Mouse (Mus musculus): ENCODE measurements around the gene Ednra.
A peak's percentile ranks its signal among the peaks of the same experiment; 100 is the strongest.
"Not testable (repeated sequence)": the region's sequence is repeated elsewhere in the genome, so short reads cannot be mapped to it uniquely, and the experiment has no call there.

The Ednra gene

DNA sequence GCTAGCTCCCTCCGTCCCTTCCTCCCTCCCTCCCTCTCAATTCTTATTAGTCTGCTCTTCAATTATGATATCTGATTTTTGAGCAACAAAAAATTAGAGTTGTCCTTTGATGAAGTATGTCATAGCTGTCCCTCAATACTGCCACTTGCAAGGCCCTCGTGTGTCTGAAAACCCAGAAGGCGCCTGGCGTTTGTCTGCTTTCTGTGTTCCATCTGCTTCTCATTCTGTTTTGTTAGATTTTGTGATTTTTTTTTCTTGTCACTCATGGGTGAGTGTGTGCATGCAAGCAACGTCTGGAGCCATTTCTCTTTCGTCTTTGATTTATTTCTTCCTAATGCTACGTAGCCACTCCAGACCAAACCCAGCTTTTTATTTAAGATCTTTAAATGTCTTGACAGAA, 9.8 kb downstream of the Ednra start:
- no peak for DNase-seq

DNA sequence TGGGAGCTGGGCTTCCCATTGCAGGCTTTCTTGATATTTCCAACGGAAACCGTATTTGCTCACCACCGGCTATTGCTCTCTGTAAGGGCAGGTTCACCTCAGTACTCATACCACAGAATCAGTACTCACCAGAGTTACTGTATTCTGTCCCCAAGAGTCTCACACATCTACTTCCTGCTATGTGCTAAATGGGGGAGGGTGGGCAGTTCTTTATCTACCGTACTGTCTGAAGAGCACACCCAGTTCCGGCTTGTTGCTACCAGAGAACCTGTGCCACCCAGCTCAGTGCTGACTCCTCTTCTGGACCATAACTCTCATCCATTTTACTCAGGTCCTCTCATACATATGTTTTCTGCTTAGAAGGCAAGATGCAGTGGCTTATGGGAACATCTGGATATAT, 10.6 kb downstream of the Ednra start:
- no peak for DNase-seq

DNA sequence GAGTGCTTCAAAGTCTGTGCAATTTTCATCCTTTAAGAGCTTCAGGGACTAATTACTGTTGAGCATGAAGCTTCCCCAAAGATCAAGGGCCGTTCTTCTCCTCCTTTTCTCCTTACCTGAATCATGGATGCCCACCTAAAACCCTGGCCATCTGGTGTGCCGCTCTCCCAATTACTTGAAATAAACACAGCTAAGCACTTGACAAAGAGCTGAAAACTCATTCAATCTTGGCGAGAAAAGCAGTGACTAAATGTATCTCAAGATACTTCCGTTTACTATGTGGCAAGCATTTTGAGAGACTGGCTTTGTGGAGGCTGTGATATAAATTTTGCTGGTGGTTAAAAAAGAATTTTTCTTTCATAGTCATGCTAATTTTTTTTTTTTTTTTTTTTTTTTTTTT, 19.5 kb downstream of the Ednra start:
- no peak for DNase-seq

DNA sequence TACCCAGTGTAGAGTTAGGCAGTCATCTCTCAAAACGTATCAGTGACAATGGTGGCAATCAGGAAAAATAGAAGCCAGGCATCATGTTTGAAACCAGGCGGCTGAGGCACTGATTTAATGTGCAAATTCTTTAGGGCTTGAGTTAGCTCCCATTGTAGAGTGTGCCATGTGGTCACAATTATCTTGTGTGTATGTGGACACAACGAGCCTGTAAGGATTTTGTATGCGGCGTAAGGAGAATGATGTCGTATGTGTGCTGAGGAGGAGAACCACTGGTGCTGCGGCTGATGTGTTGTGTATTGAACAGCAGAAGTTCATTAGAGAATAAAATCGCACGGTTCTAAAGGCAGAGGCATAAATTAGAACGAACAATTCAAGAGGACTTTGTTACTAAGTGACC, 26.2 kb downstream of the Ednra start:
- DNase-seq = no peak

DNA sequence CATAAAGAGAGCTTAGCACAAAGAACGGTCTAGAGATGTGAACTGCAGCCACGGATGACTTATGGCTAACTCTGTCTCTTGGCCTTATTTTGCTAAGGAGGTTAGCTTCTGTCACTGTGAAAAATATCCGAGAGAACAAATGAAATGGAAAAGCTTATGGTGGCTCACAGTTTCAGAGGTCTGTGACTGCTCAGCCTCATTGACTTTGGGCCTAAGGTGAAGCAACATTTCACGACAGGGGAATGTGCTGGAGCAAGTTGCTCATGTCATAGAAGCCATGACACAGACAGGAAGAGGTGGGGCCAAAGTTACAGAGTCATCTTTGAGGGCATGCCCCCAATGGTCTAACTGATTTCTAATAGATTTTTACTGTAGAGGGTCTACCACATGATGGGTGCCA, 28.1 kb downstream of the Ednra start:
- no peak for DNase-seq

DNA sequence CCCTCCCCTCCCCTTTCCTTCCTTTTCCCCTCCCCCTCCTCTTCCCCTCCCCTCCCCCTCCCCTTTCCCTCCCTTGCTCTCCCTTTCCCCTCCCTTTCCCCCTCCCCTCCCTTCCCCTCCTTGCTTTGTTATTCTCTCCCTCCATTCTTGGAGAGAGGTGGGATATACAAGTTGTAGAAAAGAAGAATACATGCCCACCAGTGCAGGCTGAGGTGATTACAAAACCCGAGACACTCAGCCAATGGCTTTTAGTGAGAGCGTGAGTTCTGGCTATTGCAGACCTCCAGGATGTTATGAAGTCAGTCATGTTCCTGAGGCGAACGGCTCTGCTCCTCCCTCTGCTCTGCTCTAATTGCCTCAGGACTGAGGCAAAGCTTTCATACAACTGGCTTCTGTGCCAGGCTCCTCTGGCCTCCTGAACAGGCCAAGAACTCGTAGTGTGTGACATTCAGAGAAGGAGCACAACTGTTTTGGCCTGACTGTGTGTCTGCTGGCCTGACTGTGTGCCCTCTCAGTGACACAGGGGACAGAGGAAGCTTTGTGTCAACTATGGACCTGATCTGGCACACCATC, 28.7 kb downstream of the Ednra start:
- peak; percentile 21 for DNase-seq

DNA sequence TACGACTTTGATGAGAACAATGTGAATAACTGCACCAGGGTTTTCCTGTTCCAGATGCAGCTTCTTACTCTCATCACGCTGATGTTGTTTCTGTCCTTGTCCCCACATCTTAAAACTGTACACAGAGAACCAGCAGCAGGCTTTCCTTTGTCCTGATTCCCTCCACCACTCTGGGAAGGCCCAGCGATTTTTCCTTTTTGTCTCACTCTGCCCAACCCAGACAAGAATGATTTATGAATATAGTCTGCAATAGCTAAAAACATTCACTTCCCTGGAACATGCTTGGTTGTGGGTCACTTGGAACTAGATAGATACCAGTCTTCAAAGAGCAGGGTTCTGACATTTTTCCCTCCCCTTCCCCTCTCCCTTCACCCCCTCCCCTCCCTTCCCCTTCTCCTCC, 29.2 kb downstream of the Ednra start:
- no peak for DNase-seq

DNA sequence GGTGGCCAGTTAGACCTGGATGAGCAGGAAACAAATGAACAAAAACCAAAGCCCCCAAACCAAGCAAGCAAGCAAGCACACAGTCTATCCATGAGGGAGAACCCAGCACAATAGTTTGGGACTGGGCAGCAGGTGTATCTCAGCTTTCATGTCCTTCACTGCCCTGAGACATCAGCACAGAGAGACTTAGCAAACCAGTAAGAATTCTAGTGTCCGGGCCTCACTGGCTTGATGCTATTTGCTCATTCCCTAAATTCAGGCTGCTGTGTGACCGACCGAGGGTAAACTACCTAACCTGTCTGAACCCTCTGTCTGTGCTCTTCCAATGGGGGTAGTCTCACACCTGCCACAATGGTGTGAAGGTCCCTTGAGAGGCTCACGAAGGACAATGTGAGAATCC, 29.7 kb downstream of the Ednra start:
- DNase-seq = no peak

DNA sequence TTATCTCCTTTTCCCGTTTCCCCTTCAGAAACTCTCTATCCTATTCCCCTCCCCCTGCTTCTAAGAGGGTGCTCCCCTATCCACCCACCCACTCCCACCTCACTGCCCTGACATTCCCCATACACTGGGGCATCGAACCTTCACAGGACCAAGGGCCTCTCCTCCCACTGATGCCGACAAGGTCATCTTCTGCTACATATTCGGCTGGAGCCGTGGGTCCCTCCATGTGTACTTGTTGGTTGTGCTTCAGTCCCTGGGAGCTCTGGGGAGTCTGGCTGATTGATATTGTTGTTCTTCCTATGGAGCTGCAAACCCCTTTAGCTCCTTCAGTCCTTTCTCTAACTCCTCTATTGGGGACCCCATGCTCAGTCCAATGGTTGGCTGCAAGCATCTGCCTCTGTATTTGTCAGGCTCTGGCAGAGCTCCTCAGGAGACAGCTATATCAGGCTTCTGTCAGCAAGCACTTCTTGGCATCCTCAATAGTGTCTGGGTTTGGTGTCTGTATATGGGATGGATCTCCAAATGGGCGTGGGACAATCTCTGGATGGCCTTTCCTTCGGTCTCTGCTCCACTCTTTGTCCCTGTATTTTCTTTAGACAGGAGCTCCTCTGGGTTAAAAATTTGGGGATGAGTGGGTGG, 34.7 kb downstream of the Ednra start:
- DNase-seq = not testable (repeated sequence)

DNA sequence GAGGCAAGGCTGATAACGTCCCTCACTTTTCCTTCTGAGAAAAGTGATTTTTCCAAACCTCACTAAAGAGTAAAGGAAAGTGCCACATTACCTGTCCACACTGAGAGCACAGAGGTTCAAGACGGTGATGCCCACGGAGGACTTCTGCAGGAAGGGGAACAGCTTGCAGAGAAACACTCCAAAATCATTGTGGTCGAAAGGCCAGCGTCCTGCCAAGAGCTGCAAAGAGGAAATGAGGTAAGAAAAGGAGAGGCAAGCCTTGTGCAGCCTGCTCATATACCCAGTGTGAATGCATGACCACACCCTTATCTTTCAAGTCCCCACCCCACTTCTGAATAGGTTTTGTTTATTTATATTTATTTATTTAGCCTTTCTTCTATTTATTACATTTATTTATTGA, 35.3 kb downstream of the Ednra start:
- no peak for DNase-seq

DNA sequence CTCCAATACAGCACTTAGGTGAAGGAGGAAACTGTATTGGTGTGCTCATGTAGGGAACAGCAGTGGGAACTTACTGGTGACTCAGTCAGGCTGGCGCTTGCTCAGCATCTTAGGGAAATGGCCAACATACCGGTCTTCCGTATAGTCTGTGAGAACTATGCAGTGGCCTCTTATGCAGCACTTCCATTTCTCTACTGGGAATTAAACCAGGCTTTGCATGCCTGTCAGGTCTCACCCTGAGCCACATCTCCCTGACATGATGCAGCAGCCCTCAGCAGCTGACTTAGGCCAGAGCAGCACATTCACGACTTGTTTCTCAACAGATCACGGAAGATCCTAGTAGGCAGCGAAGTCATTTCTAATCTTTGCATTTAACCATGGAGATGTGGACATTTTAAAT, 39.9 kb downstream of the Ednra start:
- no peak for DNase-seq

DNA sequence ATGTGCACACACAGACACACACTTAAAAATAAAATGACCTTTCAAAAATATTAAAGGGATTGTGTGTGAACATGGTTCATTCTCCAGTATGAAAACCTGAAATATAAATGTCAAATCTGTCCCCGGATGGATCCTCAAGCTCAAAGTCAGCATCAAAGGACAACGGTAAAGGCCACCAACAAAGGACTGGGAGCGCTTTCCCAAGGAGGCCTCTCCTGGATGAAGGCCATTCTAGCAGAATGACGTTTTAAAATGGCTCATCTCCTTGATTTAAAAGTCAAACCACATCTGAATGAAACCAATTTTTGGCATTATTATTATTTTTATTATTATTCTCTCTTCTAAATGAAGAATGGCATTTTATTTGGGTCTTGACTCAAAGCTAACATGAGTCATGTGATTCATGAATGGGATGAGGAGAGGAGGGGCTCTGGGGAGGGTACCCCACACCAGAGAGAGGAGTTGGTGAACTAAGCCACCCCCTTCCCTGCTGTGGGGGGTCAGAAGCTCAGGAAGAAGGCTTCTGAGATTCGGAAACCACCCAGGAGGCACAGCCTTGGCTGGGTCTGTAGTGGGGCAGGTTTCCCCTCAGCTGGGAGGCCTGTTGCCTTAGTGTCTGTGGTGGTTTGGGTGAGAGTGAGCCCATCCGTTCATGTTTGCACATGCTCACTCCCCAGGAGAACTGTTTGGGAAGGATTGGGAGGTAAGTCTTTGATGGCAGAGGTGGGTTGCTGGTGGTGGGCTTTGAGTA, 40.7 kb downstream of the Ednra start:
- DNase-seq = no peak

DNA sequence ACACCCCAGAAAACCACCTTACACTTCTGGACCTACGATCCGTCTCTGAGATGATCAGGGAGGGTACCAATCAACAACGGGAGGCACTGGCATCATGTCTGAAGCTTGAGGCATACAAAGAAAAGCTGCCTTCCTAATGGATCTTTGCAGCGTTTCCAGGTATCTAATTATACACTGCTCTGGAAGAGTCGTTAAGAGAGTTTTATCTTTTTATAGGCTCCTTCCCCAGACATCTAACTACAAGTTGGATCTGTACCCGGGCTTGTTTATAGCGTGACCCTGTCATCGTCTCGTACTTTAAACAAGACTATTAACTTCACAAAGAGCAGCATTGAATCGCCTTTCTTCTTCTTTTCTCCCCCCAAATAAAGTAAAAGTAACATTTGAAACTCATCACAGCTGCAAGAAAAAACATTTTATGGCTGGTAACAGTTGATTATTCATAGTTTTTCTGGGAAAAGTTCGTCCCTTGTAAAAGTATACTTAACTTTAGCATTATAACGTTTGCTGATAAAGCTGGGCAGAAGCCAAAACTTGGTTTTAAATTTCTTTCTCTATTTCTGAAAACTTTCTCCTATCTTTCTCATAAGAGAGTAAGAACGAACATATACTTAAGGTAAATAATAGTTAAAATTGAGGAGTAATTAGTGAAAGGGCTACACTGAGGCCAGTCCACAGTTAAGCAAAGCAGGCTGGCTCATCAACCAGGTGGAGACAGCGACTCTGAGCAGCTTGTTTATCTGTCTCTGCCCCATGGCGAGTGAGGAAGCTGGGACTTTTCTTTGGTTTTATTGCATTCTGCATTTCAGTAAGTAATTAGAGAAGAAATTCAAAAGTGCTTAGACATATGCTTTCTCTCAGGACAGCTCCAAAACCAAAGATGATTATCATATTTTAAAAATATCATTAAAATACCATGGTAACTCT, 42.0 kb downstream of the Ednra start:
- DNase-seq = no peak

DNA sequence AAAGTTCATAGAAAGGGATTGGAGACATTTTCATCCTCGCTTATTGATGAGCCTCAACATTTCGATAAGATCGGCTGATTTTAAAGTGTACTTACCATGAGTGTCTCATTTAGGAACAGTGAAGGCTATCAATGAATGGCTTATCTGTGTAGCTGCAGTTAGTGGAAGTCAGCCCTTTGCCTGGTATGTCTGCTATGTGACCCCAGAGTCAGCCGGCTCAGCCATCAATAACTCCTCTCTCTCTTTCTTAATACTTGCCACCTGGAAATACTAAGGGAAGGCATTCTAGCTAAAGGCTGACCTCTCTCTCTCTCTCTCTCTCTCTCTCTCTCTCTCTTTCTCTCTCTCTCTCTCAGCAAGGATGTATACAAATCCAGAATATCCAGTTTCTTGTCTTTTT, 52.2 kb downstream of the Ednra start:
- no peak for DNase-seq

DNA sequence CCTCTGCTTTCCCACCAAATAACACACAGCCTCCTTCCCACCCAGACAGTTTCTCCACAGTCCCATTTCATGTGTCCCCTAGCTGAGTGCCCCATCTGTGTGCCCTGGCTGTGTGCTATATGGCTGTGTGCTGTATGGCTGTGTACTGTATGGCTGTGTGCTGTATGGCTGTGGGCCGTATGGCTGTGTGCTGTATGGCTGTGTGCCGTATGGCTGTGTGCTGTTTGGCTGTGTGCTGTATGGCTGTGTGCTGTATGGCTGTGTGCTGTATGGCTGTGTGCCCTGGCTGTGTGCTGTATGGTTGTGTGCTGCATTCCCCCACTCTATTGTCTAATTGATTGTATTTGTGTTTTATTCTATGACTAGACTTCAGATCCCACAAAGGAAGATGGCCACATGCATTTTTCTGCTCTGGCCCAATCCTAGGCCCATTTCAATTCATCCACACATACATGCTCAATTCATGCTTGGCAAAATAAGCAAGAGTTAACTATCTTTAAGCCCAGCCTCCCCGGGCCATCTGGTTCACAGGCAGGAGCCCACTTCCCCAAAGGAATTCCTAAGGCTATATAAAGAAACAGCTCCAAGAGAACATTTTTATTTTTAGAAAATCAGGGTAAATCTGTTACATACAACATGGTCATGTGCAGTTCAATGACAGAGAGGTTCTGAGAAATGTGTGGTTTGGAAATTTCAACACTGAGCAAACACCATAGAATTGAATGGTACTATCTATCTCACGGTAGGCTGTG, 53.5 kb downstream of the Ednra start:
- no peak for DNase-seq

DNA sequence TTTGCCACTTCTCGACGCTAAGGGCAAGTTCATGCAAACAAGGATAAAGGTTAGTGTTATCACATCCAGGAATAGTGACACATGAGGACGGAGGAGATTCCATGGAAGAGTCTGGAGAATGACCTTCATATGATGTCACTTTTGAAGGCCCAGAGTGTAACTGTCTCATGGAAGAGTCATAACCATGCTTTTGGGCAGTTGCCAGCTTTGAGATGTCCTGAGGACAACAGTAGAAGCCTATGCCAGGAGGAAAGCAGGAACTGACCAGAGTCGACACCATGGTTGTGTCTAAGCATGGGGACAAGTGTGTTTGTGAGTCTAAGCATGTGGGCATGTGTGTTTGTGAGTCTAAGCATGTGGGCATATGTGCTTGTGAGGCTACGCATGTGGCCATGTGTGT, 56.3 kb downstream of the Ednra start:
- no peak for DNase-seq

DNA sequence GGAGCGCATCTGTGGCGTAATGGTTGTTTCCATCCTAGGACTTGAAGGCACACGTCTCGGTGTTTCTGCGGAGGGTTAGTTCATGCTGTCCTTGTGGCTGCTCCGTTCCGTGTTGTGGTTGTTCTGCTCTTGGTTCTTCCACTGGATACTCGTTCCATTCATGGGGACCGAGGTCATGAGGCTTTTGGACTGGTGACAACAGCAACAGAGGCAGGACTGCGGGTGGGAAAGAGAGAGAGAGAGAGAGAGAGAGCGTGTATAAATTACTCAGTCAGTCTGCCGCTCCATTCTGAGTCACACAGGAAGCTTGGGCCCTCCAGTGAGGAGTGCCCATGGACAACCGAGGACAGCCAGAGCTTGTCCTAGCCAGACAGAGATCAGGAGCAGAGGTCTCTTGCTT, 59.4 kb downstream of the Ednra start:
- DNase-seq = no peak

DNA sequence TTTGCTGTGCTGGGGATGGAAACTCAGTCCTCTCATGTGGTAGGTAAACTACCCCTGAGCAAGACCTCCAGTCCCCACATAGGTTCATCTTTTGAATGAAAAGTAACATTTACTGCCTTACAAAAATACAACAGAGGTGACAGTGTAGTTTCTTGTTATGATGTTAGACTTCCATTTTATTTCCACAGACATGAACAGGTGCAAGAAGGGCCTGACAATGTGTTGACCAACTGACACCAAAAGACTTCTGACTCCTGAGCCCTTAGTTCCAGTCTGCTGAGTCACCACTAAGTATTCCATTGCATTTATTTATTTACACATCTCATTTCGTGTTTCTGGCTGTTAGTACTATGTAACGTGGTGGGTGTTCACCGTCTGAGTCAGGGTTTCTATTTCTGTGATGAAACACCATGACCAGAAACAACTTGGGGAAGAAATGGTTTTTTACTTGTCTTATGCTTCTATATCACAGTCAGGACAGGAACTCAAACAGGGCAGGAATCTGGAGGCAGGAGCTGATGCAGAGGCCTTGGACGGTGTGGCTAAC, 64.7 kb downstream of the Ednra start:
- DNase-seq = no peak

DNA sequence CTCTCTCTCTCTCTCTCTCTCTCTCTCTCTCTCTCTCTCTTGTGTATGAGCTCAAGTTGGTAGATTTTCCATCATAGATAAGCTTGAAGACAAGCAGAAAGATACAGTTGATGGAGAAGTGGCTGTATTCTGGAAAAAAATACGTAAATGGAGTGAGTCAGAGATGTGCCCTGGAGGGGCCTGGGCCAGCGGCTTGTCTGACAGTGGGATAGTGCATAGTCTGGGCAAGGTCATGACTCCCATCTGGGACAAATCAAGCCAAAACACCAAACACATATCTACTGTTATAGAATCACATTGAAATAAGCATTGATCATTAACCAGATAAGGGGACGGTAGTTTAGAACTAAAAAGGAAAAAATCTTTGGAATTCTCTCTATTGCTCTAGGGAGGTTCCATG, 65.9 kb downstream of the Ednra start:
- no peak for DNase-seq

DNA sequence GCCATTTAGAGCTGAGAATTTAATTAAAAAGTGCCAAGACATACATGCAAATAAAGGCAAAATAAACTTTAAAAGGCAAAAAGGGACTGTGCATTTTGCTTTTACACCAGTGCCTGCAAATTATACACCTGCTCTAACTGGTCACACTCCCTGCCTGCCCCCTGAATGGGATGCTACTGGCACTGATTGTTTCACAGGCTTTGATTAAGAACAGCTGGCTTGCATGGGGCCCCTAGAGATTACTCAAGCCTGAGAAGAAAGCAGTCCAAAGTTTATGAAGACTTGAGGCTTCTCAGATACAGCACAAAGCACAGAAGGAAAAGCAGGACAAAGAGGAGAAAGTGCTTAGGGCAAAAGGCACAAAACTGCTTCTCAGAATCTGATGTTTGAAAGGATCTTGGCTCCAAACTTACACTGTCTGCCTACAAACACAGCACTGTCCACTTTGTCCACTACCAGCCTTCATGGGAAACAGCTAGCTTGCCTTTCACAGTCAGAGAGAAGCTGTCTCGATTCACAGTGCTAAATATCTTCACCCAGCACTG, 73.5 kb downstream of the Ednra start:
- DNase-seq = no peak

DNA sequence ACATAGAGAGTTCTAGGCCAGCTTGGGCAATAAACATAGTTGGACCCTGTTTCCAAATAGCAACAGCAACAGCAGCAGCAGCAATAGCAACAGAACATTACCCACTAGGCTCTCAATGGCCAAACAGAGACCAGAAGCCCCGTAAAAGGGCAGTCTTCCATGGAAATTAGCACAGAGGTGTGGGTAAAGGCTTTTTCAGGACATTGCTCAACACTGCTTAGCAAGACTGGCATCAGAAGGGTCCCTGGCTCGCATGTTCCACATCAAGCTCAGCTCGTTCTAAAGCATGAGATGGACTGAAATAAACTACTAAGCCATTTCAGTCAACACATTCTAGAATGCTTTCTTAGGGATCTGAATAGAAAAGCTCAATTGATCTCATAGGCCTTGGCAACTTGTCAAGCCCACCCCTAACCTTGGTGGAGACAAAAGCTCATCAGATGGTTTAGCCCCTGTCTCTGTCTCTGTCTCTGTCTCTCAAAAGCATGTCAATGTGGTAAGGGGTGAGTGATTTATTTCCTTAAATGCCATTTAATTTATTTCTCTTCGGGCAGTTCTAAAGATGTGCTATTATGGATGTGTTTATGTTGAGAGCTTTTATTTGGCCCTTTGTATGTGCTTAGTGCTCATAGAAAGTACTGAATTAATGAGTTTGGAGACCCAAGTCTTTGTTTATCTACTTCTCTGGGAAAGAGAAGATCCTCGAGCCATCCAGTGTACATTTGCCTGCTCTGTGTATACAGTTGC, 84.0 kb downstream of the Ednra start:
- DNase-seq = peak; percentile 32

All from lung, postnatal 14 days (tissue).